Mouse (Mus musculus) intestine, embryonic 16.5 days (tissue): ENCODE results near the gene Ptprt. TPM values are rescaled to one million over a fixed set of nuclear protein-coding genes. Genes with fewer than 3 reads are reported as not detected.

Experiments used
- ATAC-seq: fragments of 200-750 bp; cut with Nextera tagmentation; 2 replicates; pipeline ENCODE4 v1.8.0; 2017; ENCODE audit warnings: moderate TSS enrichment, moderate library complexity
- H3K27ac ChIP-seq: fragments of 300-500 bp; sonication (generic); 2 replicates; pipeline ENCODE4 v1.5.1; 2014; ENCODE audit warnings: mild to moderate bottlenecking, low read length
- H3K27me3 ChIP-seq: fragments of 300-500 bp; sonication (generic); replicated peaks from 2 replicates; pipeline ENCODE4 v1.6.1; 2014; ENCODE audit warnings: low read length, control low read depth, mixed read lengths; ENCODE audit not compliant: control insufficient read depth, insufficient read depth
- H3K36me3 ChIP-seq: fragments of 300-500 bp; sonication (generic); 2 replicates; pipeline ENCODE4 v1.6.1; 2014; ENCODE audit warnings: low read length, control low read depth; ENCODE audit not compliant: control insufficient read depth, insufficient read depth
- H3K4me1 ChIP-seq: fragments of 300-500 bp; sonication (generic); 2 replicates; pipeline ENCODE4 v1.6.1; 2014; ENCODE audit warnings: low read length, control low read depth, mixed read lengths; ENCODE audit not compliant: control insufficient read depth, insufficient read depth
- H3K4me2 ChIP-seq: fragments of 300-500 bp; sonication (generic); 2 replicates; pipeline ENCODE4 v1.6.1; 2014; ENCODE audit warnings: low read depth, low read length, control low read depth
- H3K4me3 ChIP-seq: fragments of 300-500 bp; sonication (generic); 2 replicates; pipeline ENCODE4 v1.5.1; 2014; ENCODE audit warnings: mild to moderate bottlenecking, low read length
- H3K9ac ChIP-seq: fragments of 300-500 bp; sonication (generic); 2 replicates; pipeline ENCODE4 v1.6.1; 2014; ENCODE audit warnings: low read depth, low read length
- H3K9me3 ChIP-seq: fragments of 300-500 bp; sonication (generic); 2 replicates; pipeline ENCODE4 v1.6.1; 2016; ENCODE audit warnings: low read length, control low read depth; ENCODE audit not compliant: control insufficient read depth
- WGBS: fragments of 180-500 bp; shearing (Covaris S2); extraction: QIAGEN DNeasy Blood & Tissue Kit; methylation state at CpG from one replicate; pipeline ENCODE4 v1.1.7; 2014; 5-methylcytosine and 5-hydroxymethylcytosine counted together
- polyA plus RNA-seq: library from polyadenylated mRNA; unstranded; fragments of >200 nt; fragmentation: Nextera tagmentation; extraction: Ambion mirVana; gene quantifications from 2 replicates; pipeline ENCODE4 v1.2.1, GENCODE M21; 2015

Ptprt gene
- polyA plus RNA-seq, 1 experiment from 2014 or later, result 0.84 TPM

DNA sequence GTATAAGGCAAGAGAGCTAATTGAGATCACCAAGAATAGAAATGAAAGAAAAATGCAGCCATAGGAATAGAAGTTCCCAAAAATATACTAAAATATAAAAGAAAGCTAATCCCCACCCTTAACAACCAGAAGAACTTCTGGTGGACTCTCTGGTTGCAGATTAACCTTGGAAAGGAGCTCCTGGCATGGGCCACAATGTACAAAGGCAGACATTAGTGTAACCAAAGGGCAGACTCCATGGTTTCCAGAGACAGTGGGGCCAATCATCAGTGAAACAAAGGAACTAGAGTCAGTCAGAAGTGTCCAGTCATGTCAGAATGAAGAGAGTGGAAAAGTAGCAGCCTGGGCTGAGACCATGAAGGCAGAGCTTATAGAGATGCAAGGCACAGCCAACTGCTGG, 440.4 kb downstream of the Ptprt start:
- H3K36me3 ChIP-seq, result no peaks in the 10 kb centered on the region
- H3K27me3 ChIP-seq, result no peaks in the 10 kb centered on the region
- no peaks in the 10 kb centered on the region for H3K4me1 ChIP-seq
- no peak overlapping the region for H3K9ac ChIP-seq
- no peak overlapping the region for H3K27ac ChIP-seq
- H3K9me3 ChIP-seq, result no peaks in the 10 kb centered on the region
- H3K4me3 ChIP-seq, result no peak overlapping the region
- no peak overlapping the region for H3K4me2 ChIP-seq
- no peak for ATAC-seq

DNA sequence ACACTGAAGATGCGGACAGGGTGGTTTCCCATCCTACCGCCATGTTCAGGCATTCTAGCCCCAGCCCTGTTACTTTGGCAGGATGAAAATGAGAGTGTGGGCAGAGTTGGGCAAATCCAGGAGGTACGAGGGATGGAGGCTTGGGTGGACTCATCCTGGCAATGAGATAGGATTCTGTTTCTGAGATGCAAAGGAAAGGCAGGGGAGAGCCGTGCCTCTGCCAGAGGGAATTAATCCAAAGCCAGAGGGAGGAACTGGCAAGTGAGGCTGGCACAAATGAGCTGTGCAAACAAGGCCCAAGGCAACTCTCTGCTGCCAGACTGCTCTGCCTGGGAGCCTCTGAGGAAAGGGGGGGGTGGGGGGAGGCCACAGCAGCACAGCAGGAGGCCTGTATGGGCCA, 441.4 kb downstream of the Ptprt start:
- Histone ChIP-seq H3K36me3 (no peaks in the 10 kb centered on the region), H3K4me3 (no peak overlapping the region), H3K4me2 (no peak overlapping the region), H3K27ac (no peak overlapping the region), H3K4me1 (no peaks in the 10 kb centered on the region), H3K9me3 (no peaks in the 10 kb centered on the region), H3K9ac (no peak overlapping the region), H3K27me3 (no peaks in the 10 kb centered on the region)
- WGBS, result 86% methylated on average over 4 of the region's 4 CpGs
- no peak for ATAC-seq

DNA sequence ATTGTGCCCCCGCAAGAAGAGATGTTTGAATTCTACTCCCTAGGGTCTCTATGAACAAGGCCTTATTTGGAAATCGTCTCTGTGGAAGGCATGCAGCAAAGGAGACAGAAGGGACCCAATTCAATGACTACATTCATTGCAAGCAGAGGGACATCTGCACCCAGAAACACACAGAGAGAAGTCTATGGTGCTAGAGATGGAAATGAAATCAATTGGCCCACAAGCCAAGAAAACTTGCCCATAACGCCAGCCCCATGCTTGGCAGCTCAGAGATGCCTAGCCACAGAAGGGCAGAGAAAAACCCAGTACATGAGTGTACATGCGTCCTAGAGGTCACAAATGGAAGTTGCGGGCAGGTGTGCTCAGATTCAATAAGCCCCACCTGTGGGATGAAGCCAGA, 443.1 kb downstream of the Ptprt start:
- no peaks in the 10 kb centered on the region for H3K27me3 ChIP-seq
- no peak overlapping the region for H3K9ac ChIP-seq
- H3K36me3 ChIP-seq, result no peaks in the 10 kb centered on the region
- no peaks in the 10 kb centered on the region for H3K4me1 ChIP-seq
- H3K4me3 ChIP-seq, result no peak overlapping the region
- WGBS, result 80% methylated on average over 5 of the region's 5 CpGs
- no peak overlapping the region for H3K27ac ChIP-seq
- no peaks in the 10 kb centered on the region for H3K9me3 ChIP-seq
- no peak for ATAC-seq
- H3K4me2 ChIP-seq, result no peak overlapping the region

DNA sequence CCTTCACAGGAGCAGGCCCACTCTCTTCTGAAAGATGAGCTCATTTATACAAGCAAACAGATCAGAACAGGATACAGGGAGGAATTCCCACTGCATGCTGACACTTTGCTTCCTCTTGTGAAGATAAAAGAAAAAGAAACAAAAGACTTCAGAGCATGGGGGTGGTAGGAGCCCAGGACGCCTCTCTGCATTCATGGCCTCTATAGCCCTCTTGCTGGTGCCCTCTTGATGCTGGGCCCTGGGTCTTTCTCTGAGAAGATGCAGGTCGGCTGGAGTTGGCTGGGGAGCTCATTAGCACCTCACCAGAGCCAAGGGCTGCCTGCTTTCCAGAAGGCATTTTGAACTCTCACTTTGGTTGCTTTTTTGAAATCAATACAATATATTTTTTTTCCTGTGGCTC, 448.6 kb downstream of the Ptprt start:
- no peaks in the 10 kb centered on the region for H3K9me3 ChIP-seq
- H3K27me3 ChIP-seq, result no peaks in the 10 kb centered on the region
- H3K27ac ChIP-seq, result no peak overlapping the region
- no peak for ATAC-seq
- no peaks in the 10 kb centered on the region for H3K4me1 ChIP-seq
- H3K9ac ChIP-seq, result no peak overlapping the region
- no peaks in the 10 kb centered on the region for H3K36me3 ChIP-seq
- no peak overlapping the region for H3K4me3 ChIP-seq
- no peak overlapping the region for H3K4me2 ChIP-seq
- WGBS, result 25% methylated on average over 2 of the region's 2 CpGs

DNA sequence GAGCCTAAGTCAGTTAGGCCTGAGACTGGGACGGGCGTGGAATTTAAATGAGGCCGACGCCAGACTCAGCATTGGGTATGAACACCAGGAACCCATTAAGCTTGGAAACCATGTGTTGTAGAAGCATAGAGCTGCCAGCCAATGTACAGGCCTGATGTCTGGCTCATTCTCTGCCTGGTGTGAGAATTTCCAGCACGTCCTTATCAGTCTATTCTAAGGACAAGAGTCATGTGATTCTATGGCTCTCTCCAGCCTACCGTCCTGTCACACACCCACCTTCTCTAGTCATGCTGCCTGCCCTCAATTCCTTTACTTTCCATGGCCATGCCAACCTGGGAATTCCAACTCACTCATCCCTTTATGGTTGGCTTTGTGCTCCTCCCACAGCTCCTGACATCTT, 450.4 kb downstream of the Ptprt start:
- no peak overlapping the region for H3K9ac ChIP-seq
- no peak overlapping the region for H3K4me2 ChIP-seq
- no peaks in the 10 kb centered on the region for H3K36me3 ChIP-seq
- no peak overlapping the region for H3K27ac ChIP-seq
- no peaks in the 10 kb centered on the region for H3K27me3 ChIP-seq
- no peak for ATAC-seq
- no peaks in the 10 kb centered on the region for H3K4me1 ChIP-seq
- H3K4me3 ChIP-seq, result no peak overlapping the region
- WGBS, result 84% methylated on average over 6 of the region's 6 CpGs
- H3K9me3 ChIP-seq, result no peaks in the 10 kb centered on the region

DNA sequence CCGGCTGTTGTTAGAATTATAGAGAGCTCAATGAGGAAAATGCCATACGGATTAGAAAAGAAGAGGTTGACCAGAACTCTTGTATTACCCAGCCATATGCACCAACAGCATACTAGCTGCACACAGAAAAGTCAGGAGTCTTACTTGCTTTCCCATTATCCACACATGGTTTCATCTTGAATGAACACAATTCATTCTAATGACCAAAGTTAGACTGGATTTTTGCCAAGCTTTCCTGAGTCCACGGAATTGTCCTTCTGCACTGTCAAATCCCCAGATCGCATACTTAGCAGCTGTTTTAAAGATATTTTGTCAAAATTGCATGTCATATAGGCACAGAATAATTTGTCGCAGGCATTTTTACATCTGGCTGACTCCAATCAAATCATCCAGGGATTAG, 463.6 kb downstream of the Ptprt start:
- WGBS, result 80% methylated on average over 5 of the region's 5 CpGs
- no peak for ATAC-seq
- H3K36me3 ChIP-seq, result no peaks in the 10 kb centered on the region
- no peaks in the 10 kb centered on the region for H3K9me3 ChIP-seq
- no peak overlapping the region for H3K4me3 ChIP-seq
- no peak overlapping the region for H3K4me2 ChIP-seq
- no peak overlapping the region for H3K9ac ChIP-seq
- no peaks in the 10 kb centered on the region for H3K4me1 ChIP-seq
- H3K27me3 ChIP-seq, result no peaks in the 10 kb centered on the region
- no peak overlapping the region for H3K27ac ChIP-seq

DNA sequence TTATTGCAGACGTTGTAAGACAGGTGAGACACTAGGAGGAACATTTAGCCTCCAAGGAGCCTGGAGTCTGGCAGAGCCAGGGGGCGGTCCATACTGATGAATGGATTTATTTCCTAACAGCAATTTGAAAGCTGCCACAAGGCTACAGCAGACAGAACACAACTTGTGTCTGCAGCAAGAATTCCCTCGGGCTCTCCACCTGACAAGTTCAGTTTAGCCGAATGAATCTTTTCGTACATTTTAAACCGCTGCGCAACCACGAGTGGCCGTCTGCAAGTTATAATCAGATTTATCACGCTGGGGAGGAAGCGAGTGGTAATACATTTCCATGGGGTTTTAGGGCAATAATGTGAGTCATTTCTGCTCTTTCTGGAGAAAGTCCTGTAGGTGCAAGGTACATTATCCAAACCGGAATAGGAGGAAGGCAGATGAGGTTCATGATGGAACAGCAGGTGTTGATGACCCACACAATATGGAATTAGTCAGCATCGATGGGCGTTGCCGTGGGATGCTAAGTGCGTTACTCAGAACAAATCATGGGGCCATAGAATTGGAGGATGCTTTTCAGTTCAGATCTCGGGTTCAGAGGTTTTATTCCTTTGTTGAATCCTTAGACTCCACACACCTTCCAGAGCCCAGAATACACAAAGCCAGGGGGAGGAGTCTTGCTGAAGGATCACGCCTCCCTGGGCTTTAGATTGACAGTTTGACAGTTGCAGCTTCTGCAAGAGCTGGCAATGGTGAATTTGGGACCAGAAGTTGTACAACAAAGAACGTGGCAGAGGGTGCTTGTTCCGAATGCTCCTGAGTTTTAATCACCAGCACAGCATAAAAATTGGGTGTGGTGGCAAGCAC, 478.1 kb downstream of the Ptprt start:
- Histone ChIP-seq H3K27me3 (no peaks in the 10 kb centered on the region), H3K9me3 (no peaks in the 10 kb centered on the region), H3K4me2 (no peak overlapping the region), H3K4me3 (no peak overlapping the region), H3K4me1 (no peaks in the 10 kb centered on the region), H3K9ac (no peak overlapping the region), H3K36me3 (no peaks in the 10 kb centered on the region), H3K27ac (no peak overlapping the region)
- ATAC-seq, result no peak
- WGBS, result 81% methylated on average over 20 of the region's 20 CpGs

DNA sequence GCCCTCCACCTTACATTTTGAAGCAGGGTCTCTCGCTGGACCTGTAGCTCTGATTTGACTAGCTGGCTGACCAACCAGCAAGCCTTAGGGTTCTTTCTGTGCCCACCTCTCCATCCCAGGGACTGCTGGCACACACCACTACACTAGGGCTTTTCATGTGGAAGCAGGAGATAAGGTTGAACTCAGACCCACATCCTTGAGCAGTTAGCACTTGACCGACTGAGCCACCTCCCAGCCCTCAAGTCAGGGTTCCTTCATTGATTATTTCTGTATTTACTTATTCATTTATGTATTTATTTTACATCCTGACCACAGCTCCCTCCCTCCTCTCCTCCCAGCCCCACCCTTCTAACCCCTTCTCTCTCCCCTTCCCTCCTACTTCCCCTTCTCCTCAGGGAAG, 479.1 kb downstream of the Ptprt start:
- 73% methylated on average over 2 of the region's 2 CpGs for WGBS
- H3K4me2 ChIP-seq, result no peak overlapping the region

DNA sequence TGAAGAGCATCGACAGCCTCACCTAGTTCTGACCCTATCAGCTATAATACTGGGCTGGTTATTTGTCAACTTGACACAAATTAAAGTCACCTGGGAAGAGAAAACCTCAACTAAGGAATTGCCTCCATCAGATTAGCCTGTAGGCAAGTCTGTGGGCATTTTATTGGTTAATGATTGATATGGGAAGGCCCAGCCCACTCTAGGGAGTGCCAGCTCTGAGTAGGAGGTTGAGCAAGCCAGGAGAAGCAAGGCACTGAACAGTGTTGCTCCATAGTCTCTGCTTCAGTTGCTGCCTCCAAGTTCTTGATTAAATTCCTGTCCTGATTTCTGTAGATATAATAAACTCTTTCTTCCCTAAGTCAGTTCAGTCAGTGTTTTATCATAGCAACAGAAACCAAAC, 488.4 kb downstream of the Ptprt start:
- no peak for ATAC-seq
- H3K27me3 ChIP-seq, result no peaks in the 10 kb centered on the region
- no peak overlapping the region for H3K4me2 ChIP-seq
- H3K36me3 ChIP-seq, result no peaks in the 10 kb centered on the region
- no peak overlapping the region for H3K9ac ChIP-seq
- H3K9me3 ChIP-seq, result no peaks in the 10 kb centered on the region
- H3K27ac ChIP-seq, result no peak overlapping the region
- H3K4me3 ChIP-seq, result no peak overlapping the region
- H3K4me1 ChIP-seq, result no peaks in the 10 kb centered on the region
- 70% methylated on average over 1 of the region's 1 CpGs for WGBS

More for the DNA sequence above, 479.1 kb downstream of the Ptprt start:
- Histone ChIP-seq H3K36me3 (no peaks in the 10 kb centered on the region), H3K9ac (no peak overlapping the region), H3K4me1 (no peaks in the 10 kb centered on the region), H3K27ac (no peak overlapping the region), H3K4me3 (no peak overlapping the region), H3K27me3 (no peaks in the 10 kb centered on the region), H3K9me3 (no peaks in the 10 kb centered on the region)
- no peak for ATAC-seq
